Mouse (Mus musculus) intestine, postnatal 0 days (tissue): Measurements from ENCODE around the gene Prmt8. TPM values are rescaled to one million over a fixed set of nuclear protein-coding genes. Genes with fewer than 3 reads are reported as not detected.

ENCODE experiments used
- ATAC-seq: fragments of 200-750 bp; cut with Nextera tagmentation; 2 replicates; pipeline ENCODE4 v1.8.0; 2017; ENCODE audit warnings: mild to moderate bottlenecking, moderate TSS enrichment, moderate library complexity
- H3K27ac ChIP-seq: fragments of 300-500 bp; sonication (generic); 2 replicates; pipeline ENCODE4 v1.5.1; 2014; ENCODE audit warnings: mild to moderate bottlenecking, low read depth, low read length, moderate library complexity
- H3K27me3 ChIP-seq: fragments of 300-500 bp; sonication (generic); replicated peaks from 2 replicates; pipeline ENCODE4 v1.6.1; 2014; ENCODE audit warnings: low read length, mixed read lengths; ENCODE audit not compliant: control insufficient read depth, insufficient read depth
- H3K36me3 ChIP-seq: fragments of 300-500 bp; sonication (generic); 2 replicates; pipeline ENCODE4 v1.6.1; 2014; ENCODE audit warnings: mild to moderate bottlenecking, moderate library complexity; ENCODE audit not compliant: control insufficient read depth, insufficient read depth
- H3K4me1 ChIP-seq: fragments of 300-500 bp; sonication (generic); replicated peaks from 2 replicates; pipeline ENCODE4 v1.6.1; 2014; ENCODE audit warnings: antibody characterized with exemption, low read length, mixed read lengths; ENCODE audit not compliant: control insufficient read depth, insufficient read depth
- H3K4me2 ChIP-seq: fragments of 300-500 bp; sonication (generic); replicated peaks from 2 replicates; pipeline ENCODE4 v1.6.1; 2014; ENCODE audit warnings: low read depth, mild to moderate bottlenecking, moderate library complexity
- H3K4me3 ChIP-seq: fragments of 300-500 bp; sonication (generic); 2 replicates; pipeline ENCODE4 v1.5.1; 2014; ENCODE audit warnings: low read depth, low read length
- H3K9ac ChIP-seq: fragments of 300-500 bp; sonication (generic); 2 replicates; pipeline ENCODE4 v1.6.1; 2014; ENCODE audit warnings: mild to moderate bottlenecking, low read depth, low read length
- H3K9me3 ChIP-seq: fragments of 300-500 bp; sonication (generic); 2 replicates; pipeline ENCODE4 v1.6.1; 2016; ENCODE audit warnings: mixed run types; ENCODE audit not compliant: control insufficient read depth
- CTCF ChIP-seq: sonication (generic); IDR thresholded peaks from 2 replicates; pipeline ENCODE4 v1.5.1; 2016; ENCODE audit warnings: low read depth, mild to moderate bottlenecking, control low read depth, antibody characterized with exemption, moderate library complexity
- WGBS: fragments of 180-500 bp; shearing (Covaris S2); extraction: QIAGEN DNeasy Blood & Tissue Kit; methylation state at CpG from one replicate; pipeline ENCODE4 v1.1.7; 2014; 5-methylcytosine and 5-hydroxymethylcytosine counted together
- polyA plus RNA-seq: library from polyadenylated mRNA; unstranded; fragments of >200 nt; fragmentation: Nextera tagmentation; extraction: Ambion mirVana; gene quantifications from 2 replicates; pipeline ENCODE4 v1.2.1, GENCODE M21; 2015

Gene Prmt8
- polyA plus RNA-seq, 1 experiment from 2014 or later: 0.17 TPM

- Histone ChIP-seq H3K9ac (no peak overlapping the region), H3K27ac (no peak overlapping the region), H3K36me3 (no peaks in the 10 kb centered on the region), H3K9me3 (no peaks in the 10 kb centered on the region), H3K4me1 (0 out of 2 replicates have a peak, but pooled peaks cover 5% of the 10 kb centered on the region), H3K27me3 (no peaks in the 10 kb centered on the region), H3K4me2 (no peak overlapping the region), H3K4me3 (no peak overlapping the region)
- 64% methylated on average over 7 of the region's 7 CpGs for WGBS
- no peak for ATAC-seq
- TF ChIP-seq CTCF: no peak
Observed at GRCm38 (mm10) chr6:127692298-127692697, 77.0 kb downstream of the Prmt8 start.

GRCm38 (mm10) chr6:127687181-127687860 is 82.0 kb downstream of the Prmt8 start:
- no peak for TF ChIP-seq CTCF
- no peaks in the 10 kb centered on the region for H3K36me3 ChIP-seq
- no peak overlapping the region for H3K9ac ChIP-seq
- H3K4me3 ChIP-seq: no peak overlapping the region
- 0 out of 2 replicates have a peak, but pooled peaks cover 5% of the 10 kb centered on the region for H3K4me1 ChIP-seq
- no peaks in the 10 kb centered on the region for H3K27me3 ChIP-seq
- peak; percentile 92 for ATAC-seq
- 39% methylated on average over 6 of the region's 6 CpGs for WGBS
- peak overlapping the region; percentile 6; the same call in 1 of the 2 replicates for H3K4me2 ChIP-seq
- peak overlapping the region; percentile 80 for H3K27ac ChIP-seq
- H3K9me3 ChIP-seq: no peaks in the 10 kb centered on the region

- ATAC-seq: no peak
- no peak overlapping the region for H3K27ac ChIP-seq
- WGBS: 84% methylated on average over 4 of the region's 4 CpGs
- no peaks in the 10 kb centered on the region for H3K27me3 ChIP-seq
- no peaks in the 10 kb centered on the region for H3K9me3 ChIP-seq
- no peak overlapping the region for H3K9ac ChIP-seq
- 0 out of 2 replicates have a peak, but pooled peaks cover 5% of the 10 kb centered on the region for H3K4me1 ChIP-seq
- no peak overlapping the region for H3K4me2 ChIP-seq
- H3K36me3 ChIP-seq: no peaks in the 10 kb centered on the region
- no peak overlapping the region for H3K4me3 ChIP-seq
- no peak for TF ChIP-seq CTCF
Observed at GRCm38 (mm10) chr6:127684981-127685380, 84.3 kb downstream of the Prmt8 start.

GRCm38 (mm10) chr6:127683561-127683960 is 85.7 kb downstream of the Prmt8 start:
- no peaks in the 10 kb centered on the region for H3K27me3 ChIP-seq
- no peak overlapping the region for H3K9ac ChIP-seq
- H3K9me3 ChIP-seq: no peaks in the 10 kb centered on the region
- no peak overlapping the region for H3K27ac ChIP-seq
- no peak overlapping the region for H3K4me3 ChIP-seq
- no peak overlapping the region for H3K4me2 ChIP-seq
- ATAC-seq: no peak
- H3K4me1 ChIP-seq: 0 out of 2 replicates have a peak, but pooled peaks cover 5% of the 10 kb centered on the region
- WGBS: 47% methylated on average over 8 of the region's 8 CpGs
- no peaks in the 10 kb centered on the region for H3K36me3 ChIP-seq
- no peak for TF ChIP-seq CTCF

- Histone ChIP-seq H3K36me3 (no peaks in the 10 kb centered on the region), H3K9me3 (no peaks in the 10 kb centered on the region), H3K27me3 (no peaks in the 10 kb centered on the region), H3K4me3 (no peak overlapping the region), H3K27ac (no peak overlapping the region), H3K9ac (no peak overlapping the region), H3K4me1 (no peaks in the 10 kb centered on the region), H3K4me2 (no peak overlapping the region)
- 58% methylated on average over 7 of the region's 7 CpGs for WGBS
- ATAC-seq: peak; percentile 75
- no peak for TF ChIP-seq CTCF
Observed at GRCm38 (mm10) chr6:127680784-127681183, 88.5 kb downstream of the Prmt8 start.

GRCm38 (mm10) chr6:127678998-127679397 is 90.3 kb downstream of the Prmt8 start:
- H3K27ac ChIP-seq: no peak overlapping the region
- no peak overlapping the region for H3K9ac ChIP-seq
- no peaks in the 10 kb centered on the region for H3K27me3 ChIP-seq
- H3K36me3 ChIP-seq: no peaks in the 10 kb centered on the region
- TF ChIP-seq CTCF: no peak
- no peak overlapping the region for H3K4me3 ChIP-seq
- WGBS: 43% methylated on average over 3 of the region's 3 CpGs
- ATAC-seq: peak; percentile 57
- H3K4me1 ChIP-seq: no peaks in the 10 kb centered on the region
- no peak overlapping the region for H3K4me2 ChIP-seq
- H3K9me3 ChIP-seq: no peaks in the 10 kb centered on the region
